Mouse (Mus musculus) liver, adult 10 weeks (tissue): ENCODE data around the gene Morn2. TPM values are rescaled to one million over a fixed set of nuclear protein-coding genes. Genes with fewer than 3 reads are reported as not detected.

Experiments used
- polyA plus RNA-seq: library from polyadenylated mRNA; stranded (reverse); fragments of 350-450 nt; fragmentation: Illumina TruSeq; extraction: RNeasy Lipid Tissue Mini Kit (QIAGEN cat#74804); gene quantifications from one replicate; pipeline ENCODE4 v1.2.3, GENCODE M21; 2014; ENCODE audit warnings: low read depth, low replicate concordance

Gene Morn2
- 10.6 TPM for polyA plus RNA-seq

GRCm38 (mm10) chr17:80290074-80290657, at the start of gene Morn2, which contains the start of gene Dhx57:
Gene Morn2, plus strand, starts transcription at chr17:80290203.
Gene Dhx57, minus strand, starts transcription at chr17:80290476.

GRCm38 (mm10) chr17:80307251-80307650, 17.2 kb downstream of the Morn2 start, which contains the start of gene Arhgef33:
Gene Arhgef33, plus strand, starts transcription at chr17:80307407.

Other genes starting within 250 kb of the Morn2 start
- 35.7 TPM for gene Hnrnpll, start 227.9 kb upstream of the Morn2 start, polyA plus RNA-seq
- 112 TPM for gene Galm, start 162.7 kb upstream of the Morn2 start, polyA plus RNA-seq
- 65.8 TPM for gene Srsf7, start 82.9 kb upstream of the Morn2 start, polyA plus RNA-seq
- gene Ttc39d, start 82.7 kb upstream of the Morn2 start, polyA plus RNA-seq: not detected
- 6.8 TPM for gene Gemin6, start 65.8 kb upstream of the Morn2 start, polyA plus RNA-seq
- gene Dhx57, start 273 bp downstream of the Morn2 start, polyA plus RNA-seq: 5.1 TPM
- gene Arhgef33, start 17.2 kb downstream of the Morn2 start, polyA plus RNA-seq: not detected
- not detected for gene Gm10190, start 83.3 kb downstream of the Morn2 start, polyA plus RNA-seq
- 20.6 TPM for gene Sos1, start 190.2 kb downstream of the Morn2 start, polyA plus RNA-seq